Mouse (Mus musculus): ENCODE results near the gene Thsd7b. TPM values are rescaled to one million over a fixed set of nuclear protein-coding genes. Genes with fewer than 3 reads are reported as not detected.

The Thsd7b gene
- polyA plus RNA-seq, 1 experiment from 2014 or later: 5.7 TPM

GRCm38 (mm10) chr1:129538970-129539369 is 265.9 kb downstream of the Thsd7b start:
- Histone ChIP-seq H3K4me3 (ENCODE audit: low read depth, low read length) (no peak overlapping the region), H3K27ac (ENCODE audit: low read depth, low read length) (no peak overlapping the region), H3K4me2 (ENCODE audit: low read length) (no peak overlapping the region), H3K36me3 (ENCODE audit: control insufficient read depth, insufficient read depth, low read length) (no peaks in the 10 kb centered on the region), H3K9me3 (replicated peaks; ENCODE audit: control insufficient read depth, low read length) (no peaks in the 10 kb centered on the region), H3K27me3 (replicated peaks; ENCODE audit: control insufficient read depth, insufficient read depth, low read length) (no peaks in the 10 kb centered on the region), H3K4me1 (ENCODE audit: control insufficient read depth, insufficient read depth, low read length) (no peaks in the 10 kb centered on the region), H3K9ac (ENCODE audit: low read length) (no peak overlapping the region)
- WGBS: 78% methylated on average over 4 of the region's 4 CpGs
- no peak for ATAC-seq
- DNase-seq (ENCODE audit: low spot score): no peak

- DNase-seq (ENCODE audit: low spot score) (no peak), ATAC-seq (no peak)
- no peaks in the 10 kb centered on the region for H3K9me3 ChIP-seq (replicated peaks; ENCODE audit: control insufficient read depth, low read length)
- H3K27me3 ChIP-seq (replicated peaks; ENCODE audit: control insufficient read depth, insufficient read depth, low read length): no peaks in the 10 kb centered on the region
- no peak overlapping the region for H3K4me3 ChIP-seq (ENCODE audit: low read depth, low read length)
- H3K36me3 ChIP-seq (ENCODE audit: control insufficient read depth, insufficient read depth, low read length): no peaks in the 10 kb centered on the region
- H3K9ac ChIP-seq (ENCODE audit: low read length): no peak overlapping the region
- no peaks in the 10 kb centered on the region for H3K4me1 ChIP-seq (ENCODE audit: control insufficient read depth, insufficient read depth, low read length)
- no peak overlapping the region for H3K4me2 ChIP-seq (ENCODE audit: low read length)
- 52% methylated on average over 1 of the region's 1 CpGs for WGBS
- H3K27ac ChIP-seq (ENCODE audit: low read depth, low read length): no peak overlapping the region
Observed at GRCm38 (mm10) chr1:129540751-129541150, 267.6 kb downstream of the Thsd7b start.

- Histone ChIP-seq H3K36me3 (ENCODE audit: control insufficient read depth, insufficient read depth, low read length) (no peaks in the 10 kb centered on the region), H3K27ac (ENCODE audit: low read depth, low read length) (no peak overlapping the region), H3K9ac (ENCODE audit: low read length) (no peak overlapping the region), H3K4me2 (ENCODE audit: low read length) (no peak overlapping the region), H3K27me3 (replicated peaks; ENCODE audit: control insufficient read depth, insufficient read depth, low read length) (no peaks in the 10 kb centered on the region), H3K4me1 (ENCODE audit: control insufficient read depth, insufficient read depth, low read length) (no peaks in the 10 kb centered on the region), H3K4me3 (ENCODE audit: low read depth, low read length) (no peak overlapping the region), H3K9me3 (replicated peaks; ENCODE audit: control insufficient read depth, low read length) (no peaks in the 10 kb centered on the region)
- WGBS: 93% methylated on average over 3 of the region's 3 CpGs
- DNase-seq (ENCODE audit: low spot score): no peak
- ATAC-seq: no peak
Observed at GRCm38 (mm10) chr1:129542563-129543146, 269.6 kb downstream of the Thsd7b start.

GRCm38 (mm10) chr1:129543169-129543568 is 270.1 kb downstream of the Thsd7b start:
- Histone ChIP-seq H3K27me3 (replicated peaks; ENCODE audit: control insufficient read depth, insufficient read depth, low read length) (no peaks in the 10 kb centered on the region), H3K36me3 (ENCODE audit: control insufficient read depth, insufficient read depth, low read length) (no peaks in the 10 kb centered on the region), H3K9me3 (replicated peaks; ENCODE audit: control insufficient read depth, low read length) (no peaks in the 10 kb centered on the region), H3K27ac (ENCODE audit: low read depth, low read length) (no peak overlapping the region), H3K4me3 (ENCODE audit: low read depth, low read length) (no peak overlapping the region), H3K9ac (ENCODE audit: low read length) (no peak overlapping the region), H3K4me2 (ENCODE audit: low read length) (no peak overlapping the region), H3K4me1 (ENCODE audit: control insufficient read depth, insufficient read depth, low read length) (no peaks in the 10 kb centered on the region)
- no peak for ATAC-seq
- no peak for DNase-seq (ENCODE audit: low spot score)
- 86% methylated on average over 3 of the region's 3 CpGs for WGBS

- Histone ChIP-seq H3K36me3 (ENCODE audit: control insufficient read depth, insufficient read depth, low read length) (no peaks in the 10 kb centered on the region), H3K4me3 (ENCODE audit: low read depth, low read length) (no peak overlapping the region), H3K4me1 (ENCODE audit: control insufficient read depth, insufficient read depth, low read length) (no peaks in the 10 kb centered on the region), H3K27me3 (replicated peaks; ENCODE audit: control insufficient read depth, insufficient read depth, low read length) (no peaks in the 10 kb centered on the region), H3K27ac (ENCODE audit: low read depth, low read length) (no peak overlapping the region), H3K9me3 (replicated peaks; ENCODE audit: control insufficient read depth, low read length) (no peaks in the 10 kb centered on the region), H3K4me2 (ENCODE audit: low read length) (no peak overlapping the region), H3K9ac (ENCODE audit: low read length) (no peak overlapping the region)
- 94% methylated on average over 4 of the region's 4 CpGs for WGBS
- DNase-seq (ENCODE audit: low spot score): no peak
- ATAC-seq: no peak
Observed at GRCm38 (mm10) chr1:129558054-129558453, 285.0 kb downstream of the Thsd7b start.

- no peaks in the 10 kb centered on the region for H3K27me3 ChIP-seq (replicated peaks; ENCODE audit: control insufficient read depth, insufficient read depth, low read length)
- no peaks in the 10 kb centered on the region for H3K36me3 ChIP-seq (ENCODE audit: control insufficient read depth, insufficient read depth, low read length)
- H3K27ac ChIP-seq (ENCODE audit: low read depth, low read length): no peak overlapping the region
- no peak overlapping the region for H3K9ac ChIP-seq (ENCODE audit: low read length)
- H3K4me1 ChIP-seq (ENCODE audit: control insufficient read depth, insufficient read depth, low read length): no peaks in the 10 kb centered on the region
- no peak overlapping the region for H3K4me2 ChIP-seq (ENCODE audit: low read length)
- 85% methylated on average over 4 of the region's 4 CpGs for WGBS
- H3K9me3 ChIP-seq (replicated peaks; ENCODE audit: control insufficient read depth, low read length): no peaks in the 10 kb centered on the region
- ATAC-seq: no peak
- no peak overlapping the region for H3K4me3 ChIP-seq (ENCODE audit: low read depth, low read length)
- DNase-seq (ENCODE audit: low spot score): no peak
Observed at GRCm38 (mm10) chr1:129559137-129559536, 286.0 kb downstream of the Thsd7b start.

- no peaks in the 10 kb centered on the region for H3K4me1 ChIP-seq (ENCODE audit: control insufficient read depth, insufficient read depth, low read length)
- H3K4me3 ChIP-seq (ENCODE audit: low read depth, low read length): no peak overlapping the region
- ATAC-seq (no peak), DNase-seq (ENCODE audit: low spot score) (no peak)
- no peak overlapping the region for H3K9ac ChIP-seq (ENCODE audit: low read length)
- H3K4me2 ChIP-seq (ENCODE audit: low read length): no peak overlapping the region
- no peaks in the 10 kb centered on the region for H3K9me3 ChIP-seq (replicated peaks; ENCODE audit: control insufficient read depth, low read length)
- no peak overlapping the region for H3K27ac ChIP-seq (ENCODE audit: low read depth, low read length)
- H3K36me3 ChIP-seq (ENCODE audit: control insufficient read depth, insufficient read depth, low read length): no peaks in the 10 kb centered on the region
- WGBS: 78% methylated on average over 3 of the region's 3 CpGs
- H3K27me3 ChIP-seq (replicated peaks; ENCODE audit: control insufficient read depth, insufficient read depth, low read length): no peaks in the 10 kb centered on the region
Observed at GRCm38 (mm10) chr1:129559812-129560211, 286.7 kb downstream of the Thsd7b start.

- DNase-seq (ENCODE audit: low spot score): no peak
- ATAC-seq: no peak
- H3K4me3 ChIP-seq (ENCODE audit: low read depth, low read length): no peak overlapping the region
- H3K4me2 ChIP-seq (ENCODE audit: low read length): no peak overlapping the region
- H3K4me1 ChIP-seq (ENCODE audit: control insufficient read depth, insufficient read depth, low read length): no peaks in the 10 kb centered on the region
- no peaks in the 10 kb centered on the region for H3K36me3 ChIP-seq (ENCODE audit: control insufficient read depth, insufficient read depth, low read length)
- no peaks in the 10 kb centered on the region for H3K9me3 ChIP-seq (replicated peaks; ENCODE audit: control insufficient read depth, low read length)
- H3K27me3 ChIP-seq (replicated peaks; ENCODE audit: control insufficient read depth, insufficient read depth, low read length): no peaks in the 10 kb centered on the region
- H3K27ac ChIP-seq (ENCODE audit: low read depth, low read length): no peak overlapping the region
- WGBS: 98% methylated on average over 1 of the region's 1 CpGs
- no peak overlapping the region for H3K9ac ChIP-seq (ENCODE audit: low read length)
Observed at GRCm38 (mm10) chr1:129562707-129563106, 289.6 kb downstream of the Thsd7b start.

- no peak overlapping the region for H3K4me2 ChIP-seq (ENCODE audit: low read length)
- H3K4me3 ChIP-seq (ENCODE audit: low read depth, low read length): no peak overlapping the region
- no peaks in the 10 kb centered on the region for H3K36me3 ChIP-seq (ENCODE audit: control insufficient read depth, insufficient read depth, low read length)
- no peak overlapping the region for H3K9ac ChIP-seq (ENCODE audit: low read length)
- H3K27ac ChIP-seq (ENCODE audit: low read depth, low read length): no peak overlapping the region
- H3K9me3 ChIP-seq (replicated peaks; ENCODE audit: control insufficient read depth, low read length): no peaks in the 10 kb centered on the region
- no peaks in the 10 kb centered on the region for H3K27me3 ChIP-seq (replicated peaks; ENCODE audit: control insufficient read depth, insufficient read depth, low read length)
- no peaks in the 10 kb centered on the region for H3K4me1 ChIP-seq (ENCODE audit: control insufficient read depth, insufficient read depth, low read length)
- DNase-seq (ENCODE audit: low spot score) (no peak), ATAC-seq (no peak)
- 90% methylated on average over 3 of the region's 3 CpGs for WGBS
Observed at GRCm38 (mm10) chr1:129570522-129570921, 297.4 kb downstream of the Thsd7b start.
